Mouse (Mus musculus) lung, adult 2 months (tissue): ENCODE data around the gene Smim14.

Experiments
- CTCF ChIP-seq: fragments of 200-500 bp; IDR thresholded peaks from 2 replicates; pipeline ENCODE4 v1.5.1; 2011; ENCODE audit warnings: mild to moderate bottlenecking, low read length, control low read depth; ENCODE audit not compliant: insufficient read depth
- POLR2A ChIP-seq: fragments of 200-500 bp; IDR thresholded peaks from 2 replicates; pipeline ENCODE4 v1.6.1; 2011; ENCODE audit warnings: low read depth, mild to moderate bottlenecking, control low read depth, low read length, borderline replicate concordance; ENCODE audit errors: extremely low read depth

- no peak for TF ChIP-seq POLR2A
- TF ChIP-seq CTCF = no peak
Measured at GRCm38 (mm10) chr5:65586291-65586690, 49.3 kb upstream of the Smim14 start.
